Mouse (Mus musculus): ENCODE measurements at regions not wholly inside any gene's neighbourhood (a gene's known extent, or its start where the extent isn't known, plus 50 kb on each side); places are given as distances from the start of the nearest gene placed in this dataset.

GRCm38 (mm10) chr8:6288889-6289288 is 1183.7 kb upstream of the Slc10a2 start:
- CTCF ChIA-PET: no interaction called here
- TF ChIP-seq CTCF (IDR thresholded peaks at IDR 0.05): no peak
- POLR2A ChIA-PET: no interaction called here
- ATAC-seq: no peak
- H3K27me3 ChIP-seq: peaks cover 3% of the 10 kb centered on the region
- DNase-seq (ENCODE audit: low read depth, low spot score): no peak
- in situ Hi-C loops (cut with MboI; ENCODE audit: low pct_unique_long_range_greater_than_20kb): no loop called here

GRCm38 (mm10) chr8:6279903-6280302 is 1174.8 kb upstream of the Slc10a2 start:
- TF ChIP-seq CTCF (IDR thresholded peaks at IDR 0.05): no peak
- ChIA-PET CTCF (interaction anchor here (1.3 kb wide), 1 partner anchor 57 kb away, joined by 3 read pairs; no protein-coding TSS in a partner anchor), POLR2A (no interaction called here)
- in situ Hi-C loops (cut with MboI; ENCODE audit: low pct_unique_long_range_greater_than_20kb): no loop called here
- DNase-seq (ENCODE audit: low read depth, low spot score) (no peak), ATAC-seq (no peak)
- H3K27me3 ChIP-seq: no peaks in the 10 kb centered on the region
